Mouse (Mus musculus): ENCODE data around the gene Pigv.

DNA sequence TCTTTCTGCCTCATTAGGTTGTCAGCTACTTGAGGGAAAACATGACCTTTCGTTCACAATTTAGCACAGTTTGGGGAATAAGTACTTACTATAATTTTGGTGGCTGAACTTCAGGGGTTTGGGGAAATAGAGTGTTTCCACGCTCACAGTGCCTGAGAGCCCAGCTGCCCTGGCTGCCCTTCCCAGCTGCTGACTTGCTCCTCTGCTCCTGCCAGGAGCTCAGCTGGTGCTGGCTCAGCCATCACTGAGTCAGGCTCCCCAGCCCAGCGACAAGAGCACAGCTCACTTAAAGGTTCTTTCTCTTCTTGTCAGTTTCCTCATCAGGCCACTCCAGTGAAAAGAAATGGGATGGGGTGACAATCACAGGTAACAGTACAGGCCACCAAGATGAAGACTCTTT lies 3.9 kb downstream of the Pigv start:
- TF ChIP-seq CTCF (IDR thresholded peaks at IDR 0.05; ENCODE audit: low read depth, low read length) (no peak), GATA1 (IDR thresholded peaks at IDR 0.05; ENCODE audit: borderline replicate concordance, low read length) (no peak), GATA2 (IDR thresholded peaks at IDR 0.05; ENCODE audit: borderline replicate concordance, low read depth, low read length) (no peak), POLR2AphosphoS5 (IDR thresholded peaks at IDR 0.05; ENCODE audit: insufficient replicate concordance, low read depth, low read length) (no peak)

Data from G1E (cell line).